Mouse (Mus musculus): ENCODE measurements around the gene Fads6.

The Fads6 gene

GRCm38 (mm10) chr11:115298160-115298559, 697 bp upstream of the Fads6 start:
- DNase-seq, result no peak

GRCm38 (mm10) chr11:115296471-115297210, 822 bp downstream of the Fads6 start:
- no peak for DNase-seq

- no peak for DNase-seq
Measured at GRCm38 (mm10) chr11:115295939-115296338, 1.5 kb downstream of the Fads6 start.

- DNase-seq, result no peak
Measured at GRCm38 (mm10) chr11:115292631-115293375, 4.7 kb downstream of the Fads6 start.

GRCm38 (mm10) chr11:115291503-115291902, 6.0 kb downstream of the Fads6 start:
- no peak for DNase-seq

GRCm38 (mm10) chr11:115290919-115291318, 6.5 kb downstream of the Fads6 start:
- no peak for DNase-seq

- no peak for DNase-seq
Measured at GRCm38 (mm10) chr11:115290314-115290713, 7.1 kb downstream of the Fads6 start.

GRCm38 (mm10) chr11:115289885-115290284, 7.6 kb downstream of the Fads6 start:
- no peak for DNase-seq

GRCm38 (mm10) chr11:115288305-115288704, 9.2 kb downstream of the Fads6 start:
- no peak for DNase-seq

- DNase-seq, result no peak
Measured at GRCm38 (mm10) chr11:115287386-115287785, 10.1 kb downstream of the Fads6 start.

- no peak for DNase-seq
Measured at GRCm38 (mm10) chr11:115286201-115286993, 11.1 kb downstream of the Fads6 start.

GRCm38 (mm10) chr11:115285282-115285681, 12.2 kb downstream of the Fads6 start:
- no peak for DNase-seq

- DNase-seq, result no peak
Measured at GRCm38 (mm10) chr11:115283891-115284620, 13.4 kb downstream of the Fads6 start.

GRCm38 (mm10) chr11:115283486-115283765, 14.0 kb downstream of the Fads6 start:
- no peak for DNase-seq

- DNase-seq, result no peak
Measured at GRCm38 (mm10) chr11:115282723-115283485, 14.6 kb downstream of the Fads6 start.

- DNase-seq, result no peak
Measured at GRCm38 (mm10) chr11:115282295-115282694, 15.2 kb downstream of the Fads6 start.

- no peak for DNase-seq
Measured at GRCm38 (mm10) chr11:115279726-115280125, 17.7 kb downstream of the Fads6 start.

- DNase-seq, result no peak
Measured at GRCm38 (mm10) chr11:115278176-115278575, 19.3 kb downstream of the Fads6 start.

- no peak for DNase-seq
Measured at GRCm38 (mm10) chr11:115277604-115277975, 19.9 kb downstream of the Fads6 start.

- peak; percentile 99 for DNase-seq
Measured at GRCm38 (mm10) chr11:115276780-115277603, 20.5 kb downstream of the Fads6 start, which contains the start of gene Fdxr. Fdxr (minus strand) TSS chr11:115277050.

- DNase-seq, result no peak
Measured at GRCm38 (mm10) chr11:115275954-115276353, 21.5 kb downstream of the Fads6 start.
